Mouse (Mus musculus): ENCODE results near the gene Smyd3. TPM values are rescaled to one million over a fixed set of nuclear protein-coding genes. Genes with fewer than 3 reads are reported as not detected.

Smyd3 gene
- polyA plus RNA-seq, 1 experiment = 40.2 TPM

GRCm38 (mm10) chr1:179118673-179119072 lies 399.2 kb downstream of the Smyd3 start:
- H3K9me3 ChIP-seq (replicated peaks; ENCODE audit: control insufficient read depth, insufficient read depth, low read length, poor library complexity, severe bottlenecking) = no peaks in the 10 kb centered on the region
- no peaks in the 10 kb centered on the region for H3K36me3 ChIP-seq (ENCODE audit: control insufficient read depth, insufficient read depth, low read length, poor library complexity, severe bottlenecking)
- TF ChIP-seq POLR2A (IDR thresholded peaks at IDR 0.05; ENCODE audit: insufficient read depth, low read length) (no peak), CTCF (IDR thresholded peaks at IDR 0.05; ENCODE audit: low read depth, low read length) (no peak), EP300 (IDR thresholded peaks at IDR 0.05; ENCODE audit: insufficient read depth, low read depth, low read length) (no peak)
- H3K9ac ChIP-seq (ENCODE audit: low read depth, poor library complexity, severe bottlenecking) = no peak overlapping the region
- H3K4me1 ChIP-seq (ENCODE audit: control insufficient read depth, insufficient read depth, low read length) = no peaks in the 10 kb centered on the region
- no peaks in the 10 kb centered on the region for H3K27me3 ChIP-seq (ENCODE audit: control insufficient read depth, insufficient read depth, low read length, poor library complexity, severe bottlenecking)
- no peak overlapping the region for H3K27ac ChIP-seq (ENCODE audit: insufficient read depth, low read length)
- H3K4me3 ChIP-seq (ENCODE audit: low read depth, low read length) = no peak overlapping the region

DNA sequence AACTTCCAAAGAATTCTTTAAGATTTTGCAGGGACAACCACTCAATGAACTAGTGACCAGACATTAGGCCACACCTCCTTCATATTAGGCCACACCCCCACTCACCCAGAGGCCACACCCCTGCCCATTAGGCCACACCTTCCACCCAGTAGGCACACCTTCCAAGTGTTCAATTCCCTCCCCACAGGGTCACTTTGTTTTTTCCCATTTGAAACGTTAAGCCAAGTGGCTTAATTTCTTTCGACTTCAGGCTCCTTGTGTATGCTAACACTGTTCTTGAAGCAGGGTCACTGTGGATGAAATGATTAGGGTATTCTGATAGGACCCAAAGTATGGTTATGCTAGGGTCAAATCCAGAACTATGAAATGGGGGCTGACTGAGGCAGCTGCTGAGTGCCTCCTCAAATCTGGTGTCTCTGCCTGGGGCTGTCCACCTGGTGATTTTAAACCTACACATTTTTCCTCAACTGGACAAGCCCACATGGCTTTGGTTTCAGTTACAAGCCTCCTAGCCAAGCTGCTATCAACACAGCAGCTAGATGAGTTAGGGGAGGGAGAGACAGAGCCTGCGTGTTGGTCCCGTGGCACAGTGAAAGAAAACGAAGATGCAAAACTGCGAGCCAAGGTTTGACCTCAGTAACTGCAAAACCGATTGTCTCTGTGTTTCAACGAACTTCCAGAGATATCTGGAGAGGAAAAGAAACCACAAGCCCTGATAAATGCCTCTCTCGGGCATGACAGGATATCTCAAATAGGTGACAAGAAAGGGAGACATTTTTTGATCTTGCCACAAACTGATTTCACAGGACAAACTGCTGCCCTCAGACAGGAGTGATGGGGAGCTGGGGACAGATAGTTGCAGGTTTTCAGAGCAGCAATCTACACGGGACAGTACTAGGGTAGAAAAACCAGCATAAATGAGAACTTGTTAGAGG lies 400.8 kb downstream of the Smyd3 start:
- Histone ChIP-seq H3K9ac (ENCODE audit: low read depth, poor library complexity, severe bottlenecking) (no peak overlapping the region), H3K27ac (ENCODE audit: insufficient read depth, low read length) (no peak overlapping the region), H3K27me3 (ENCODE audit: control insufficient read depth, insufficient read depth, low read length, poor library complexity, severe bottlenecking) (no peaks in the 10 kb centered on the region), H3K9me3 (replicated peaks; ENCODE audit: control insufficient read depth, insufficient read depth, low read length, poor library complexity, severe bottlenecking) (no peaks in the 10 kb centered on the region), H3K4me3 (ENCODE audit: low read depth, low read length) (no peak overlapping the region), H3K36me3 (ENCODE audit: control insufficient read depth, insufficient read depth, low read length, poor library complexity, severe bottlenecking) (no peaks in the 10 kb centered on the region), H3K4me1 (ENCODE audit: control insufficient read depth, insufficient read depth, low read length) (no peaks in the 10 kb centered on the region)
- TF ChIP-seq EP300 (IDR thresholded peaks at IDR 0.05; ENCODE audit: insufficient read depth, low read depth, low read length) (no peak), CTCF (IDR thresholded peaks at IDR 0.05; ENCODE audit: low read depth, low read length) (no peak), POLR2A (IDR thresholded peaks at IDR 0.05; ENCODE audit: insufficient read depth, low read length) (no peak)

DNA sequence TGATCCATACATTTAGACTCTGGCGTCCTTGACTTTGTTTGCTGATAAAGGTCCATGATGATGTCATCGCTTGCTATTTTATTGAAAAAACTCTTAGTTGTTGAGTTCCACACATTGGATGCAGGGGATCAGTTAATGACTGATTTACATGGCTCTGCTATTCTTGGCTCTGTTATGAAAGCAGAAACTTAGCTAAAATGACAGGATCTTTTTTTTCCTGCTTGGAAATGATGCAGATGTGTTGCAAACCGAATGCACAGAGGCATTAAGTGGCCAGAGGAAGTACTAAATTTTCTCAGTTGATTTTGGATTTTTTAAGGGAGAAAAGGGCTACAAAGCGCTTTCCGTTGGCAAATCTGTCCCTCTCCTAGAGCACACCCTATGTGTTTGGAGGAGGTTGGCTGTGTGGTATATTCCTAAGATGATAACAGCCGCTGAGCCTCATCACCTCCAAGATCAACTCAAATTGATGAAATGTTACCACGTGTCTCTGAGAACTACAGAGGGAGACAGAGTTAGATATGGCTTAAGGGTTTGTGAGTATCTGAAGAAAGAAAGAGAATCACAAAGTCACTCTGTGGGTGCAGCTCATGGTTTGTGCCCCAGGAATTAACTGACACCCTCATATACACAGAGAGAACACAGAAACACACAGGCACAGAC lies 402.9 kb downstream of the Smyd3 start:
- no peak overlapping the region for H3K4me3 ChIP-seq (ENCODE audit: low read depth, low read length)
- no peaks in the 10 kb centered on the region for H3K9me3 ChIP-seq (replicated peaks; ENCODE audit: control insufficient read depth, insufficient read depth, low read length, poor library complexity, severe bottlenecking)
- no peaks in the 10 kb centered on the region for H3K4me1 ChIP-seq (ENCODE audit: control insufficient read depth, insufficient read depth, low read length)
- no peak overlapping the region for H3K9ac ChIP-seq (ENCODE audit: low read depth, poor library complexity, severe bottlenecking)
- no peak for TF ChIP-seq CTCF (IDR thresholded peaks at IDR 0.05; ENCODE audit: low read depth, low read length)
- TF ChIP-seq EP300 (IDR thresholded peaks at IDR 0.05; ENCODE audit: insufficient read depth, low read depth, low read length) = no peak
- TF ChIP-seq POLR2A (IDR thresholded peaks at IDR 0.05; ENCODE audit: insufficient read depth, low read length) = no peak
- no peak overlapping the region for H3K27ac ChIP-seq (ENCODE audit: insufficient read depth, low read length)
- no peaks in the 10 kb centered on the region for H3K36me3 ChIP-seq (ENCODE audit: control insufficient read depth, insufficient read depth, low read length, poor library complexity, severe bottlenecking)
- no peaks in the 10 kb centered on the region for H3K27me3 ChIP-seq (ENCODE audit: control insufficient read depth, insufficient read depth, low read length, poor library complexity, severe bottlenecking)

DNA sequence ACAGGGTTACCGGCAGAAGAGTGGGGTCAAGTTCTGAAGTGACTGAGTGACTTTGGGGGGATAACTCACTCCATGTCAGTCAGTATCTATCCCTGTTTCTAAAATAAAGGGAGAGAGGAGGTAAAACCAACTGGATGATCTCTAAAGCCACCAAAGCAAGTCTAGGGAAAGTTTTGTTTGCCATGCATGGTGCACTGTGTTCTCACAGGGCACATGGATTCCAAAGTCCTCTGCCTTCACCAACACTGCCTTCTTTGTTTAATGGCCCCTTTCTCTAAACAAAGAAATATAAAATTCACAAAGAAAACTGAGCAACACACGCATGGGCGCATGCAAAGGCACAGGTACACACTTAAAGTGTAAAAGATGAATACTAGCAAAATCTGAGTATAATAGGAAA lies 403.5 kb downstream of the Smyd3 start:
- H3K36me3 ChIP-seq (ENCODE audit: control insufficient read depth, insufficient read depth, low read length, poor library complexity, severe bottlenecking) = no peaks in the 10 kb centered on the region
- no peaks in the 10 kb centered on the region for H3K27me3 ChIP-seq (ENCODE audit: control insufficient read depth, insufficient read depth, low read length, poor library complexity, severe bottlenecking)
- no peaks in the 10 kb centered on the region for H3K9me3 ChIP-seq (replicated peaks; ENCODE audit: control insufficient read depth, insufficient read depth, low read length, poor library complexity, severe bottlenecking)
- no peaks in the 10 kb centered on the region for H3K4me1 ChIP-seq (ENCODE audit: control insufficient read depth, insufficient read depth, low read length)
- no peak overlapping the region for H3K4me3 ChIP-seq (ENCODE audit: low read depth, low read length)
- no peak overlapping the region for H3K9ac ChIP-seq (ENCODE audit: low read depth, poor library complexity, severe bottlenecking)
- TF ChIP-seq EP300 (IDR thresholded peaks at IDR 0.05; ENCODE audit: insufficient read depth, low read depth, low read length) = no peak
- TF ChIP-seq POLR2A (IDR thresholded peaks at IDR 0.05; ENCODE audit: insufficient read depth, low read length) = no peak
- no peak for TF ChIP-seq CTCF (IDR thresholded peaks at IDR 0.05; ENCODE audit: low read depth, low read length)
- no peak overlapping the region for H3K27ac ChIP-seq (ENCODE audit: insufficient read depth, low read length)

GRCm38 (mm10) chr1:179108759-179109158 lies 409.1 kb downstream of the Smyd3 start:
- no peak for TF ChIP-seq EP300 (IDR thresholded peaks at IDR 0.05; ENCODE audit: insufficient read depth, low read depth, low read length)
- no peak for TF ChIP-seq CTCF (IDR thresholded peaks at IDR 0.05; ENCODE audit: low read depth, low read length)
- no peak for TF ChIP-seq POLR2A (IDR thresholded peaks at IDR 0.05; ENCODE audit: insufficient read depth, low read length)
- Histone ChIP-seq H3K27me3 (ENCODE audit: control insufficient read depth, insufficient read depth, low read length, poor library complexity, severe bottlenecking) (no peaks in the 10 kb centered on the region), H3K4me1 (ENCODE audit: control insufficient read depth, insufficient read depth, low read length) (no peaks in the 10 kb centered on the region), H3K27ac (ENCODE audit: insufficient read depth, low read length) (no peak overlapping the region), H3K4me3 (ENCODE audit: low read depth, low read length) (no peak overlapping the region), H3K9ac (ENCODE audit: low read depth, poor library complexity, severe bottlenecking) (no peak overlapping the region), H3K9me3 (replicated peaks; ENCODE audit: control insufficient read depth, insufficient read depth, low read length, poor library complexity, severe bottlenecking) (no peaks in the 10 kb centered on the region), H3K36me3 (ENCODE audit: control insufficient read depth, insufficient read depth, low read length, poor library complexity, severe bottlenecking) (no peaks in the 10 kb centered on the region)
